Mouse (Mus musculus): ENCODE results near the gene Adap1.
"Not testable (repeated sequence)": the region's sequence is repeated elsewhere in the genome, so short reads cannot be mapped to it uniquely, and the experiment has no call there.

Gene Adap1

GRCm38 (mm10) chr5:139349713-139350112, 24.3 kb upstream of the Adap1 start:
- DNase-seq = no peak

- no peak for DNase-seq
Measured at GRCm38 (mm10) chr5:139347225-139347624, 21.8 kb upstream of the Adap1 start.

GRCm38 (mm10) chr5:139345364-139345714, 19.9 kb upstream of the Adap1 start:
- DNase-seq = no peak

DNA sequence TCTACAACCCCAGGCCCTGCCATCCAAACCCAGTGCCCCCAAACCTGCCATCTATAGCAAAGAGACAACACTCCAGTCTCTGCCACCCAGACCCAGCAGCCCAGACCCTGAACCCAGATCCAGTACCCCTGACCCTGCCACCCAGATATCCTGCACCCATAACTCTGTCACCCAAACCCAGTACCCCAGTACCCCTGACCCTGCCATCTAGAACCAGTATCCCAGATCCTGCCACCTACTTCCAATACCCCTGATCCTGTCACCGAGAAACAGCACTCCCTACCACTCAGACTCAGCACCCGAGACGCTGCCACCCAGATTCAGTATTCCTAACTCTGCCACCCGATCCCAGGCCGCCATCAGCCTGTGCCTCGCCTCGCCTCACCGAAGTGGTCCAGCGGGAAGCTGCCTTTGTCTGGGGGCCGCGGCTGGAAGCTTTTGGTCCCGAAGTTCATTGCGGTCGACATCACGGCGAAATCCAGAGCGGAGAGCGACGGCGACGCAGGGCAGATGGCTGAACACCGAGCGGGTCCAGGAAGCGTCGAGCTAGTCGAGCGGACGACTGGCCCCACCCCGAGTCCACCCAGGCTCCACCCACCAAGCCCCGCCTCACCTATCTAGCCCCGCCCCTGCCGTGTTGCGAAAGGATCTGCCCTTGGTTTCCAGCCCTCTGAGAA, 19.4 kb upstream of the Adap1 start:
- DNase-seq = peak; percentile 97

DNA sequence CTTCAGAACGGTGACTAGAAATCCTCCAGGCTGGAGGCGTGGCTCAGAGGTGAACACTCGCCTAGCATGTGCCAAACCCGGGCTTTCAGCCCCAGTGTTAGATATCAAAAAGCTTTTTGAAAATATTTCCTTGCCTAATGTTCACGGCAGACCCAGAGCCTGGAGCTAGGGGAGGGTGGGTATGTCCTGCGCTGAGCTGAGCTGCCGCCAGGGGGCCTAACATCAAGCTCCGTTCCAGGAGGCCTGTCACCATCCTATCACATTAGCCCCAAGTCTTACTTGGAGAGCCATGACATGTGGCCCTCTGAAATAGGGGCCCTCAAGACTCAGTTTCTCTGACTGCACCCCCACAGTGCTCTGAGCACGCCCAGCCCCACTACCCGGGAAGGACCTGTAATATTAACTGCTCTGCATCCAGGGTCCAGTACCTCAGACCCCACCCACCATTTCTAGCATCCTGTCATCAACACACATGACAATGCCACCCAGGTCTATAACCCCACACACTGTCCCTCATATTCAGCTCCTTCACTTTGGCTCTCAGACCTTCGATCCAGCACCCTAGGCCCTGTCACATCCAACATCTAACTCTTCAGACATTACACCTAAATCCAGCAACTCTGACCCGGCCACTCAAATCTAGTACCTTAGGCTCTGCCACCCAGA, 18.7 kb upstream of the Adap1 start:
- DNase-seq = peak; percentile 88 to 91

- peak; percentile 59 to 71 for DNase-seq
Measured at GRCm38 (mm10) chr5:139338891-139339290, 13.5 kb upstream of the Adap1 start.

DNA sequence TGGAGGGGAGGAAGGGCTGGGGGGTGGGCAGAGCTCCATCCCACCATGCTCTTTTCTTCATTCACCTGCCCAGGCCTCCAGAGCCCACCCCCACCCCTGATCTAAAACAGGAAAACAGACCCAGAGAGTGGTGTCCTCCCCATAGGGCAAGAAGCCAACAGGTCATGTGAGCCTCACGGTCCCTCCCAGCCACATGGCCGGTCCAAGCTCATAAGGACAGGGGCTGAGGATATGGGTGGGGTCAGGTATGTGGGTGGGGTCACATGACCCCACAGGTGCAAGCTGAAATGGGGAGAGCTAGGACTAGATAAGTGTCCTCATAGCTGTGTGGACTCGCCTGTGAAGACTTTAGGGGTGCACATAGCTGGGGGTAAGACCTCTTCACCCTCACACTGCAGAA, 13.0 kb upstream of the Adap1 start:
- peak; percentile 81 to 89 for DNase-seq

GRCm38 (mm10) chr5:139337826-139338370, 12.5 kb upstream of the Adap1 start:
- peak; percentile 94 to 95 for DNase-seq

DNA sequence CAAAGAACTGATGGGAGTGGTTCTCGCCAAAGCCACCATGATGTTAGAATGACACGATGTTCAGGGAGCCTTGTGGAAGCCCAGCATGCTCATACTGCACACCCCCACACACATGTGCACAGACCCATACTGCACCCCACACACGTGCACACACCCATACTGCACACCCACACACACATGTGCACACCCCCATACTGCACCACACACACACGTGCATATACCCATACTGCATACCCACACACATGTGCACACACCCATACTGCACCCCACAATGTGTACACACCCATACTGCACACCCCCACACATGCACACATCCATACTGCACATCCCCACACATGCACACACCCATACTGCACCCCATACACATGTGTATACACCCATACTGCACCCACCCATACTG, 10.2 kb upstream of the Adap1 start:
- no peak for DNase-seq

GRCm38 (mm10) chr5:139334394-139334793, 9.0 kb upstream of the Adap1 start:
- DNase-seq = not testable (repeated sequence)

DNA sequence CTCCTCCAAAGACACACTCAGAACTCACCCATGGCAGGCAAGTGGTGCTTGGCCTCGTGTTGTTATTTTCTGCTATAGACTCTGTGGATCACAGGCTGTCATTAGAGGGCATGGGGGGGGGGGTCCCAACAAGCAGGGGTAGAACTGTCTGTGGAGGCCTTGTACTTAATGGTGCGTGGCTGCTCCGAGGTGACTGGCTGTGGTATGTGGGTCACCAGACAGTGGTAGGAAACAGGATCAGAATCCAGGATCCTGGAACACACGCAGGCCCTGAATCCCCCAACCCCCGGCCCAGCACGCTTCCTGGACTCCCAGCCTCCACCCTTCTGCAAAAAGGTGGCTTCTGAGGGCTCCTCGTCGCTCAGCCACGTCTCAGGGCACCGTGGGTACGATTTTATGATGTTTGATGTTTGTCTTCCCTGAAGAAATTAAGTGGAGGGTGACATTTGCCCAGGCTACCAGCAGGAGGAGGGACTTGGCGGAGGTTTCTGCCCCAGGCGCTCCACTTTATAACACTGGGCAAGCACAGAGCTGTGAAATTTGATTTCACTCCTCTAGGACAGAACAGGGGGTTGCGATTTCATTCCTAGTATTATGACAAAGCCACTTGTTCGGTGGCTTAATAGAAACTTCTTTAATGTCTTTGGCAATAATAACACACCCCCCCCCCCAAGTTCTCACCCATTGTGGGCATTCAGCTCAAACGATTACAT, 8.0 kb upstream of the Adap1 start:
- no peak for DNase-seq

DNA sequence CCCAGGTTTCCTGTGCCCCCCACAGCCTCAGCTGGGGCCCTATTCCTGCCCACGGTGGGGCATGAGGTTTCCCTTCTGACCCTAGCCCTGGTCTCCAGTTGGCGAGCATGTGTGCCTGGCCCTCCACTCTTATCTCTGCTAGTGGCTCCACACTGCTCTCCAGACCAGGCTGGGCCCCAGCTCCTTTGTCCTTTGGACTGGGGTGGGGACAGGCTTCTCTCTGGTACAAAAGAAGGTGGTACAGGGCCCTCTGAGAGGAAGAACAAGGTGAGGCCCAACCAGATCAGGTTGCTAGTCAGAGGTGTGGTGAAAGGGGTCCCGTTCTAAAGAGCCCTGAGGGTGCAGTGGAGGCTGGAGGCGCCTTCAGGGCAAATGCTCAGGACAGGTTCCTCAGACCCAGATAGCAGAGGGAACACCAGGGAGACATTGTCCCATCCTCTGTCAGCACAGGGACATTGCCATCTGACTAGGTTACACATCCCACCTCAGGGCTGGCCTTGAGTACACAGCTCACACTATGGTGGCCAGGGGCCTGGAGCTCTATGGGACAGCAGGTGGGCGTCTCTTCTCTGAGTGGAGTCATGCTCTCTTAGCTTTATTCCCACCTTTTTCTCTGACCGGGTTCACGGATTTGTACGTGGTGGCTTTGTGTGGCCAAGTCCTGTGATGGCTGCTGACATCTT, 7.3 kb upstream of the Adap1 start:
- no peak for DNase-seq

DNA sequence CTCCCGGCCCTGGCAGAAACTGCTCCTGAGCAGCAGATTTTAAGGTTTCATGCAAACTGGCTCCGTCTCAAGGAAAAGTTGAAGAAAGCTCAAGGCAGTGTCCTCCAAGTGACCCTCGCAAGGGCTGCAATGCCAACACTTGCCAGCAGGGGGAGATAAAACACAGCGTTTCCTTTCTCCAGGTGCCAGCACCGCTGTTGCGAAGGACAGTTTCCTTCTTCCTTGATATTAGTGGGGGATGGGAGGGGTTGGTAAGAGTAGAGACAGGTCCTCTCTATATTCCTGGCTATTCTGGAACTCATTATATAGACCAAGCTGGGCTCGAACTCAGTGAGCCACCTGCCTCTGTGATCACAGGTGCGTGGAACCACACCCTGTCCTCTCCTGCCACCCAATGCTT, 6.3 kb upstream of the Adap1 start:
- peak; percentile 92 to 95 for DNase-seq

GRCm38 (mm10) chr5:139330766-139331165, 5.3 kb upstream of the Adap1 start:
- no peak for DNase-seq

GRCm38 (mm10) chr5:139327634-139328020, 2.2 kb upstream of the Adap1 start:
- DNase-seq = no peak

- no peak for DNase-seq
Measured at GRCm38 (mm10) chr5:139326986-139327633, 1.7 kb upstream of the Adap1 start.

DNA sequence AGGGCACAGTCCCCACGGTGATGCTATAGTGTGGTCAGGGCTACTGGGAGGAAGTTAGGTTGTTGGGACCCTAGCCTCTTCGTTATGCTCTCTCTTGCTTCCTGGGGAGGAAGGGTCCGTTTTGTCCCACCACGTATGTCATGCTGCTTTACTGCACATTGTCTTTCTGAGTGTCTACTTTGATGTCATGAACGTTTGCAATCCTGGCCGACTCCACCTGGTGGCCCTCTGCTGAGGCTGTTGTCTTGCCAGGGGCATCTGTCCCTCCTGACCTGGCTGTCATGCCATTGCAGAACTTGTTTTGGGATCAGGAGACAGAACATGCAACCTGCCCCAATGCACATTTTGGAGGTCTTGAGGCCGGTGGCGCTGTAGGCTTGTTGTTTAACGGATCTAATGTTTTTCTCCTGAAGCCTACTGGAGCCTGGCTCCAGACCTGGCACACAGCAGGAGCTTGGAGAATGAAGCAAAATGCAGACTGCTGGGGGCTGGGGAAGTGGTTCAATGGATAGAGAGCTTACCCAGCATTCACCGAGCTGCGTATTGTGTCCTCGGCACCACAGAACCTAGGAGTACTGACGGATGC, 782 bp upstream of the Adap1 start:
- peak in 1 of 2 experiments; percentile 57 for DNase-seq

- peak; percentile 85 for DNase-seq
Measured at GRCm38 (mm10) chr5:139324691-139325394, 579 bp downstream of the Adap1 start.

DNA sequence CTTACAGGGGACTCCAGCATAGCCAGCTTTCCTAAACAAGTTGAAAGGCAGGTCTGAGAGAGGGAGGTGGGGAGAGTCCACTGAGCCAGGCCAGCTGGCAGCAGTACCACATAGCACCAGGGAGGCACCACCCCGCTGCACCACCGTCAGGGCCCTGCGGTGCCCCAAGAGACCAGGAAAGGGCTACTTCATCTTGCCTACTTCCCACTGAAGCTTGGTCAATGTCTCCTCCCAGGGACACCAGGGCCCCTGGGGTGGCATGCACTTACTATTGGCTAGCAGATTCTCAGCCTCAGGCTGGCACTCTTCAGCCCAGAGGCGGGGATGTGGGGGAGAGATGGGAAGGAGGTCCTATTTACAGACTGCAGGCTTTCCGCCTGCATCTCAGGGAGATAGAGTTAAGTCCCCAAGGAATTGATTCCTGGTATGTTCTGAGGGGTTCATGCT, 1.4 kb downstream of the Adap1 start:
- DNase-seq = peak; percentile 62 to 64

DNA sequence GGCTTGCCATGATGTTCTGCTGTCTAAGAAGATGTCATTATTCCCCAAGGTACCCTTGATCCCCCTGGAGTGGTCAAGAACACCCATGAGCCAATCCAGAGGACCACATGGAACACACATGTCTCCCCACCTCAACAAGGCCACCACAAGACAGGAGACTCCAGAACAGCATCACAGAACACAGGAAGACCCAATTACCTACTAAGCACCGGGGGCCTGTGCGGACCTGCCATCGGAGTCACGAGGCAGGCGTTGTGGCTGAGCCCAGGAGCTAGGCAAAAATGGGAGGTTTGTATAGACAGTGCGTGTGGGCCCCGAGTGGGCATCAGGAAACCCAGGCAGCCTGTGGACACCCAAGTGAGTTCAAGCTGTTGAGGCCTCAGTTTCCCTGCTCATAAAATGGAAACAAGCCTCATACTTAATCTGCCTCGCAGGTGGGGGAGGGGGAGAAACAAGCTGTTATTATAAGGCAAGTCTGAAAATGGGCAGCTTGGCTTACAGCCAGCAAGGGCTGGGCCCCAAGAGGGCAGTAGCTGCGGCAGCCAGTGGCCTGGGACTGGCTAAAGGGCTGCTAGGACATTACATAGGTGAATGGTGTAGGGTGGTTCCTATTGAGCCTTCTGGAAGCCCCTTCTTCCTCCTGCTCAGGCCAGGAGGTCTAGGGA, 2.0 kb downstream of the Adap1 start:
- peak; percentile 65 to 68 for DNase-seq

DNA sequence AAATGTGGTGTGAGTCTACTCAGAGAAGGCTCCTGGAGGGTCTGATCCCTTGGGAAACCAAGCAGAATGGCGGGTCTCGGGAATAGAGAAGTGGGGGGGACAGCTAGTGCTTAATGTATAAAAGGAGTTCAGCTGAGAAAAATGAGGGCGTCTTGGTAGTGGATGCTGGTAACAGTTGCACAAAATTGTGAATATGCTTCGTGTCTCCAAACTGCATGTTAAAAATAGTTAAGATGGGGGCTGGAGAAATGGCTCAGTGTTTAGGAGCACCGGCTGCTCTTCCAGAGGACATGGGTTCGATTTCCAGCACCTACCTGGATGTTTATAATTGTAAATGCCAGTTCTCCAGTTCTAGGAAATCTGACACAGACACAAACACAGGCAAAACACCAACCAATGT, 4.1 kb downstream of the Adap1 start:
- DNase-seq = no peak

Measured in cerebellum, postnatal 10 days (tissue).